Mouse (Mus musculus) kidney, postnatal 36 days (tissue): Measurements from ENCODE around the gene Abca1.
A peak's percentile ranks its signal among the peaks of the same experiment; 100 is the strongest.

ENCODE experiments used
- DNase-seq, 2 experiments: peaks; one replicate each; pipeline ENCODE4 v3.0.0; 2021 to 2022; ENCODE audit warnings: mixed read lengths in 2 of 2

The Abca1 gene

DNA sequence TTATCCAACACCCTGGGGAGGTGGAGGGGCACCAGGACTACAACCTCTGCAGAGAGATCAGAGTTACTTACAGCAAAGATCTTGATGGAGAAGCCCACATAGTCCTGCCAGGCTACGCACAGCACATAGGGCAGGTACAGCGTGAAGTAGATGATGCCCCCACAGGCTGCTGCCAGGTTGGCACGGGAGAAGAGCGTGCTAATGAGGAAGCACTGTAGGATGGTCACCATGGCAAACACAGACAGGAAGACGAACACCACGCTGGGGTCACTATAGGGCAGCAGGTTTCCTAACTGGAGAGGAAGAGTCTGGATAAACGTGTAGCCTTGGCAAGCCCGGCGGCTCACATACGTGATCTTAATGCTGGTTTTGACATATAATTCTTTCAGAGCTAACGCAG, 77.8 kb downstream of the Abca1 start:
- no peak for DNase-seq

DNA sequence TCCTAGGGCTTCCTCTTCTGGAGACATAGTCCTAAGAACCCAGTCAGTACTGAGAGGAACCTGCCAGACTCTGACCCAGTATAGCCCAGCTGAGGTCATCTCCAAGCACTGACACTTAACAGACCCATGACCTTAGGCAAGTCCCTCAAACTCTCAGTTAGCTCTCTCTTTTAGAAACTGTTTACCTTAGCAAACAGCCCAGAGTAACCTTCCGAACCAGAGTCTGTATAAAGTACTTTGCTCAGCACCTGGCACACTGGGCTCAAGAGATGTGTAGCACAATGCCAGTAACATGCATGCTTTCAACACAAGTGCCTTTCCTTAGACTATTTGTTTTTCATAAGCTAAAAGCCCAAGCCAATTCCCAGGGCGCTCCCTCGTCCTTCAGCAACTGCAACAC, 79.4 kb downstream of the Abca1 start:
- DNase-seq: no peak

DNA sequence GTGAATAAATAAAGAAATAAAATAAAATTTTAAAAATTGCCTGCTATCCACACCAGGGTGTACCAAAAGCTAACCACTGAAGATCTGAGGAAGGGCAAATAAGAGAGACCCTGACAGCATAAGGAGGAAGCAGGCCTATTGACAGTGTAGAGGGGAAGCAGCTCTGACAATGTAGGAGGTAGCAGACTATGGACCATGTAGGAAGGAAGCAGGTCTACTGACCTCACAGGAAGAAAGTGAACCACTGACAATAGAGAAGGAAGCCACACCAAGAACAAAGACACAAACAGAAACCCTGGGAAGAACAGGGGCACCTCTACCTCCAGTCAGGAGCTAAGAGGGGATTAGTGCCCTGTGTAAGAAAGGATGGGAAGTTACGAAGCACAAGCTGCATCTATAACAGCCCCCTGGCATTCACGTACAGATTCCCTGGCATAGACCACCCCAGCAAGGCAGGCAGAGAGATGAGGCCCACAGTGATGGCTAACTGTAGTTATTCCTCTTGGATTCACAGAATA, 80.8 kb downstream of the Abca1 start:
- peak in 1 of 2 experiments; percentile 16 for DNase-seq

DNA sequence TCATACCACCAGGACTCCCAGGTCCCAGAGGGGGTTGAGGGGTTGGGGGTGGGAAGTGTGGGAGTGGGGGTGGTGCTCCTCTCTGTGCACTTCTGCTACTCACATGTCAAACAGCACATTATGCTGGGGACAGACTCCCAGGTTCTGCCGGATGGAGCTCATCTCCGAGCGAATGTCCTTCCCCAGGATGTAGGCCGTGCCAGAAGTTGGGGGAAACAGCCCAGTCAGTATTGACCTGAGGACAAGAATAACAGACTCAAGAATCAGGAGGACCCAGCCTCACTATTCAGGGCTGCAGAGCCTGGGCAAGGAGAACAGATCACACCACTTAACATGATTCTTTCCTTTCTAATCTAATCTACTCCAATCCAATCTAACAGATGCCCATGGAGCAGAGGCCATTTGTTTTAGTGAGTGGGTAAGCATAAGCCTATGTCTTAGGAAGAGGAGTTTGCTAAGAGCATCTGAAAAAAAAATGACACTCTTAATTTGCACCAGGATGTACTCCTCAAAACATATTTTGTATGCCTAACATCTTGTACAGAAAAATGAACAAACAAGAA, 82.8 kb downstream of the Abca1 start:
- peak; percentile 25 for DNase-seq

DNA sequence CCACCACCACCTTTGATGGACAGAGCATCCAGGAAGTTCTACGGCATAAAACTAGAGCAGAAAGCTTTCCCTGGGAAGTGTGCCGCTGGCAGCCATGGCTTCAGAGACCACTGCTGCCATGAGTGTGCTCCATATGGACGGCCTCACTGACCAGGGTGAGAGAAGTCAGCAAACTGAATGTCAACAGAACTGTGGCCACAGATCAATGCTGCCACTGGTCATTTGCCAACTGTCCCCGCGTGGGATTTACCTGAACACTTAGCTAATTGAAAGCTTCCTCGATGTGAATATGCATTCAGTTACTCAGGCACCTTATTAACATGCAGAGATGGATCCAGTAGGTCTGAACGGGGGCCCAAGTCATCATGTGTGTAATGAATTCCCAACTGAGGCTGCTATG, 86.7 kb downstream of the Abca1 start:
- no peak for DNase-seq

DNA sequence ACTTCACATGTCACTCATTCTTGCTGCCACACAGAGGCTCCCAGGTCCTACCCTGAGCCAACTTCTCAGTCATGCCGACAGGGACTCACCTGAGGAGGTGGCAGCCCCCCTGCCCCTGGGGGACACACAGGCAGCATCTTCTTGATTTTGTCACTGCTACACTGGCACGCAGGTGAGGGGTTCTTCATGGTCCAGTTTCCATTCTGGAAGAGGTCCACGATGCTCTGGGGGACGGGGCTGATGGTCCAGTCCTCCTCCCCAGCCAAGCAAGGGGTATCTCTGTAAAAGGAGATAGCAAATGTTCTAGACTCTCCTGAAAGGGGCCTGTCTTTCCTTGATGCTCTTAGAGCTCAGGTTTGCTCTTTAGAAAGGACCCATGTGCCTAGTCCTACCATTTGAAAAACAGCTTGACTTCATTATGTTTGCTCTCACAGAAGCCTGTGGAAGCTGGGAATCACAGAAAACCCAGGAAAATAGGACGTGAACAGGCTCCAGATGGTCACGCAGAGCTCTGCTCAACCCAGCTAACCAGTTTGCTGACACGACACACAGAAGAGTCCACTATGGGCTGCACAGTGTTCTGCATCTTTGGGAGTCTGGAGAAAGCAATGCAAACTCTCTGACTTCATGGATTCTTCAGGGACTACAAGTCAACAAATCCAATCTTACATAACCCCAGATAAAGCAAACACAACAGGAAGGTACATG, 97.2 kb downstream of the Abca1 start:
- no peak for DNase-seq

DNA sequence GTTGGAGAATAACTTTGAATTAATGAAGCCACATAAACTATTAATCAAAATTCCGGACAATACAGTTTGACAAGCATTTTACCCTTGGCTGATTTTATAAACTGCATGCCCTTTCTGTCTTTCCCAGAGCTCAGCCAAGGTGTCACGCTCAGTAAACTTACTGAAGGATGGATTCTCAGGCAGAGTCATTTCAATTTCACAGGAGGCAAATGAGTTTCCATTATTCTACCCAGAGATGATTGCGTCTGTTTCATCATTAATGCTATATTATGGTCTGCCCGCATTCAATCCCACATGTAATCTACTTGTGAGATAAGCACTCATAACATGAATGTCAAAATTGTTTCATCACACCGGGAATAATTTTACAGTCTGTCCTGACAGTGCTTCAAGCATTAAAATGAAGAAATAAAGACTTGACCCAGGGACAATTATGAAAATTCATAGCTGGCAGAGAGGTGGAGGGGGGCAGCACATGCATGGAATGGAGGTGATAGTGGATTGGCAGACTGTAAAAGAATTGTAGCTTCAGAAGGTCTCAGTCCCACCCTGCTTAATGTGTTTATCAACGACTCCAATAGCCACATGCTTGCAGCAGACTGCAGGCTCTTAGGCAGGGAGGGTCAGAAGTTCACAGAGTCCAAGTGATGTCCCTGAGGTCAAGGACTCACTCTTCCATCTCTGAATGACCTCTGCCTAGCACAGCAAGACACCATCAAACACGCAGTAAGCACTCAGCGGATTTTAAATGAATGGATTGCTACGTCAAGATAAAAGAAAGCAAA, 113.3 kb downstream of the Abca1 start:
- no peak for DNase-seq

DNA sequence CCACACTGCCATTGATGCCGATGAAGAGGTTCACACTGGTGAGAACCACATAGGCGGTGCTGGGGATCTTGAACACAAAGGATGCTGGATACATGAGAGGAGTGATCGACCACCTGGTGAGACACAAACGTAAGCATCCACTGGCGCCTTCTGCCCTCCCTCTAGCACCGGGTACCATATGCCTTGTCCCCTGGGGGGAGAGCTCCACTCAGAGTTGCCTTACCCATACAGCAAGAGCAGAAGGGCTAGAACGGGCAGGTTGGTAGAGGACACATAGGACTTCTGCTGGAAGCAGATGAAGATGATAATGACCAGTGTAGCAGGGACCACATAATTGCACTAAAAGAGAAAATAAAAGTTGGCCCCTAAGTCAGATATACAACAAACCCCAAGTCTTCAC, 113.9 kb downstream of the Abca1 start:
- no peak for DNase-seq

DNA sequence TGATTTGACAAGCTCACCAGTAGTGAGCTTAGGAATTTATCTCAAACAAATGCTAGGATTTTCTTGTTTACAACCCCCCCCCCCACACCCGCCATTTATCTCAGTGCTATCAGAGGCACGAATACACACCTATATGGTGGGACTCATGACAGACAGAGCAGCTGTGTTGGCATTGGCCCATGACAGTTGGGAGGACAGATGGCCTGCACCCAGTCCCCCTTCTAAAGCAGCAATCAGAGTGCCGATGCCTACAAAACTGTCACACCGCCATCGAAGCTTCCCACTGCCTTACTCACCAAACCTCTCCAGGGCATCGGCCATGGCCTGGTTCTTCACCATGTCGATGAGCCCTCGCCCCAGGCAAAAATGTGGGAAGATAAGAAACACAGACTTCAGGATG, 115.9 kb downstream of the Abca1 start:
- no peak for DNase-seq

DNA sequence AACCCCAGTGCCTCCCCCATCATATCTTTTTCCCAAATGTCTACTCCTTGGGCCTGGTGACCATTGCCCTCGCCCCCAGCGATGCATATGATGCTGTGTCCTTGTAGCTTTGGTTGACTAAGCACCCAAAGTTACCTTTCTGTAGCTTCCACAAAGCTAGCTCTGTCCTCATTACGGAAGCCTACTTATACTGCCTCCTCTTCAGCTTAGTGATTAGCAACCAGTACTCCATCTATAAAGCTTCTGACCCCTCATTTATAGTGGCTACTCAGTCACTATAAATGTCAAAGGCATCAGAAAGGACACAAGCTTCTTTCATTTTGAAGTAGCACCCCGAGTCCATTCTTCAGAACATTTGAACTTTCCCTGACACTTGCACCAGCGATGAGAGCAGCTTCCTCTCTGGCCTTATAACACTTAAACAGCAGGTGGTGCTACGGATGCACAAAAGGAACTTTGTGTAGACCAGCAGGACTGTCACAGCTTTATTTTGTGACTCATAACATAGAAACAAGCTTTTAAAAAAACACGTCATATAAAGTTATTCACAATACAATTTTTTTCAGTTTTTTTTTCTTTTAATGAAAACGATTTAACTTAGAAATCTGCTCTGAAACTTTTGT, 129.3 kb downstream of the Abca1 start:
- DNase-seq: peak in 1 of 2 experiments; percentile 36

DNA sequence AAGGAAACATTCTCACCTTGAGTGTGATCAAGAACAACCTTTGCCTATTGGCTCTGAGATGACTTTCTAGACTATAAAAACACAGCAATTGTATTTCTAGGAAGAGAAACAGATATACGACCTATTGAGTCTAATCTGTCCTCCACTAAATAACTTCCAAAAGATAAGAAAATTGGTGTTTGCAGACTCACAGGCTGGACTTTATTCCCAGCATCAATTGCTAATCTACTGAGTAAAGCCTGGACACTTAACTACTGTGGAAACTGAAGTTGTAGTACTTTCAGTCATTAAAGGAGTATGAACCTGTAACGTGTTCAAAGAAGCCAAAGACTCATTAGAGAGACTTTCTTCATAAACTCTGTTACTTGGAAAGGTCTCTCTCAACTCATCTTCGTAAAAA, 131.9 kb downstream of the Abca1 start:
- DNase-seq: no peak

DNA sequence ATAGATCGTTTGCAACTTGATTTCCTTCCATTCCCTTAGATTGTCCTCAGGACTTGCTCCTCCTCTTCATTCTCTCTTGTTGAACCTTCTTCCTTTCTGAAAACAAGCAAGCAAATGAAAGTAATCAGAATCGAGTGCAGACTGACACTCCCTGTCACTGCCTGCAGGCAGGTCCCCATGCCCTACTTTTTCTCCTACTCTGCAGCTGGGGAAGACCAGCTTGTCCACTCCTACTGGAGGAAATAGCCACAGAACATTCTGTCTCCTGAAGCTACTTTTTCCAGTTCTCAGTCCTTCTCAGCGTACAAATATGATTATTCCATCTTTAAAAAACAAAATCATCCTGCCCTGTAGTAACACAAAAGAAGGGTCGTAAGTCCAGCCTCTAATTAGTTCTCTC, 135.3 kb downstream of the Abca1 start:
- no peak for DNase-seq

DNA sequence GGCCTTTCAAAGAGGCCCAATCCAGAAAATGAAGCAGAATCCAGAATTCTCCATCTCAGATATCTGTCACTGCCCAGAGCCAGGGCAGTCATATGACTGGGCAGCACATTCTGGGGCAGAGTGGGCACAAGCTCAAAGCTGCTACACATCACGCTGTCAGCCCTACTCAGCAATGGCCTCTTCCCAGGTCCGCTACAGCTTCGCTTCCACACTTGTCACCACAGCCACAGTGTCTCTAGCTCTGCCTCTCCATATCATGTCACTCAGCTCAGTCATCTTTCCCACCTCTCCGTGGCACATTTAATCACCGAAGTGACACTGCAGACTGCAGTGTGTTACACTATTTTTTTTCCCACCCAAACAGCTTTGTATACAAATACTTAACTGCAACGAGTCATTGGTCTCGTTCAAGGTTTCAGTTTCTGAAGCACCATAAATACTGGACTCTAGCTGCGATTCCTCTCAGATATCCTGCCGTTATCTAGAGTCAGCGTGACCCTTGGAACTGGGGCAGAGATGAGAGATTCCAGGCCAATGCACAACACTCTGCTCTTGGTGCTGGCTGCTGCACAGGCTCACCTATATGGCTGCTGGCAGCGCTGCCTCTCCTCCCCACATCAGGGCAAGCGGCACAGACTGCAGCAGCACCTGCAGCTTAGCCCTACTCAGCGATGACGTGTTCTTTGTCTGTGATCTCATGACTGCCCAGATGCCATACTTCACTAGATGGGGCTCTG, 136.3 kb downstream of the Abca1 start:
- DNase-seq: no peak

DNA sequence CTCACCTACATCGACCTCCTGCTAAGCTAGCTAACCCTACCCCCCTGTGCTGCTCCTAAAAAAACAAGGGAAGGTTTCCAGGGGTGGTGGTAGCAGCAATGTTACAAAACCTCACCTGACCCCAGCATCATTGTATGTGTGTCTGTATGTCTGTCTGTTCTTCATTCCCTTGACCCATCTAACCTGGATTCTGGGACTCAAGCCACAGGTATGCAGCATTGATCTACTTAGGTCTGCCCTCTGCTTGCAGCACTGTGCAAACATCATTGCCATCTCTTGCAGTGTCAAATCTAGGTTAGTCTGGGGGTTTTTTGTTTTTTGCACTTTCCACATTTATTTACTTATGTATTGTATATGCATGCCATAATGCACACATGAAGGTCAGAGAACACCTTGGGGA, 141.3 kb downstream of the Abca1 start:
- DNase-seq: no peak

DNA sequence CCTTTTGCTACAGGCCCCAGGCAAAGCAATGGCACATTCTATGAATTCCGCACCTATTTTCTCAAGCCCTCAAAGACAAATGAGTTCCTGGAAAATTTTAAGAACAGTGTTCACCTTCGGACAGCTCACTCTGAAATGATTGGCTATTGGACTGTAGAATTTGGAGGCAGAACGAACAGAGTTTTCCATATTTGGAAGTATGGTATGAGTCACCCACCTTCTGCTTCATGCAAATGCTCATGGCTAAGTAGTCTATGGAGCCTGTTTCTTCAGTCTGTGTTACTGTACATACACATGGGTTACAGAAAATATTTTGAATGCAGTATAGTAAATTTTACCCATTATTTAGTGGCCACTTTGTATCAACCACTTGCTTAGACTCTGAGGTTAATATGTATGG, 144.7 kb downstream of the Abca1 start:
- DNase-seq: no peak

DNA sequence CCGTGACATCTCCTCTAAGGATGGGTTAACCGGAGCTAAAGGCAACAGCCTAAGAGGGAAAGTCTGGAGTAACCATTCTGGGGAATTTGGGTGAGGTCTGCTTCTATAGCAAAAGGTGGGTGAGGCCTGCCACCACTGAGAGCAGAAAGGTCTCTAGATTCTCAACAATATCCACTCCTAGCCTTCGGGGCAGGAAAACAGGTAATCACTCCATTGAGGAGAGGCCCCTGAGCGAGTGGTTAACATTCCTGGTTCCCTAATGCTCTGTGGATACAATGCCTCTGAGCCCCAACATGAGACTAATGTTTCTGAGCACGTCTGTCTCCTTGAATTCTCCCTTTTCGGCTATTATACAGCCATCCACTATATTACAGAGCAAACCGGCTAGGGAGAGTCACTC, 145.3 kb downstream of the Abca1 start:
- no peak for DNase-seq

DNA sequence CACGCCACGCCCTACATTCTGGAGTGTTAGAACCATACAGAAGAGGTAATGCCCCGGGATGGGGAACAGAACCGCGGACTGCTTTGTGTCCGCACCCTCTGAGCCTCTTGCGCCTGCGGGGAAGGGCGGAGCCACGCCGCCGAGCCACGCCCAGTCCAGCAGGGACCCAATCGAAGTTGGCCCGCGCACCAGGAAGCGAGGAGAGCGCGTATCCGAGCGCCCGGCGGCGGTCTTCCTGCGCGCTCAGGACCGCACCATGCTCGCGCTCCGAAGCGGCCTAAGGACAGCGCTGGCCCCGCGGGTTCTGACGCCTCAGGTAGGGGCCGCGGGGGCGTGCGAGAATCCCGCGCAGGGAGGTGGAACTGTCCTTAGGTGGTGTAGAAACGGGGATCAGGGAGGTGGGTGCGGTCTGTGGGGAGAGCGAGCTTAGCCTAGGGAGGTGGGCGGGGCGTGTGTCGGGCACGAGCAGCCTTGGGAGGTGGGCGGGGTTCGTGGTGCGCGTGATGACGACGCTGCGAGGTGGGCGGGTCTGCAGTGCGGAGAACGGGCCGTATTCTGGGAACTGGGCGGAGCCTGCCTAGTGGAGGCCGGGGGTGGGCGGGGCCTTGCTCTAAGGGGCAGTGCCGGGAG, 147.8 kb downstream of the Abca1 start, which contains the start of gene Nipsnap3b:
Gene Nipsnap3b (plus strand): TSS at position 149 of the 630 bp plus-strand sequence.
- DNase-seq: peak; percentile 97 to 99

DNA sequence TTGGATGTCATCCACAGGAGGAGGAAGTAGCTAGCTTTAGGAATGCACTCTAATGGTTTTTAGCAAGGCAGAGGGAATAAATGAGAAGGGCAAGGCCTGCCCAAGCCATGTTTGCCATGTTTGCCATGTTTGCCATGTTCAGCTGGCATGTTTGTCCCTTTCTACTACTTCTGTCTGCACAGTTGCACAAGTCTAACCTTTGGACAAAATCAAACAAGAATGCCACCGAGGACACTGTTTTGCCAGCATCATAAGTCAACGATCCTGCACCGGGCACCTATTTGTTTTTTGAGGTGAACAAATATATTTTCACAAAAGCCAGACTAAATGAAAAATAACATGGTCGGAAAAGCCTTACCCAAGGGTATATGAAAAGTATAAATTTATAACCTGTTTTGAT, 149.8 kb downstream of the Abca1 start:
- DNase-seq: no peak

DNA sequence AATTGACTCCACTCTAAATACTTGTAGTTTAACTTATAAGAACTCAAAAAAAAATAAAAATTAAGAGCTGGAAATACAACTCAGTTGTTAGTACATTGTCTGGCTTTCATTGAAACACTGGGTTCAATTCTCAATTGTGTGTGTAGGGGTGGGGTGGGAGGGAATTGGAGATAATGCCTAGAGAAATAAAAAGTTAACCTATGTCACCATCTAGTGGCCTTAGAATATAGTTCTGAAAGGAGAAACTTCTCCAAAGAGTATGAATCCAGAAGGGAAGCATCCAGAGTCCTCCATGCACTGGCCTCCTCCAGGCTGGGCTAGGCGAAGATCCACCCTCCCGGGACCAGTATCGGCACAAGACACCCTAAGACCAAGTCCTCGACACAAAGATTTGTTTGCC, 150.5 kb downstream of the Abca1 start:
- DNase-seq: no peak

DNA sequence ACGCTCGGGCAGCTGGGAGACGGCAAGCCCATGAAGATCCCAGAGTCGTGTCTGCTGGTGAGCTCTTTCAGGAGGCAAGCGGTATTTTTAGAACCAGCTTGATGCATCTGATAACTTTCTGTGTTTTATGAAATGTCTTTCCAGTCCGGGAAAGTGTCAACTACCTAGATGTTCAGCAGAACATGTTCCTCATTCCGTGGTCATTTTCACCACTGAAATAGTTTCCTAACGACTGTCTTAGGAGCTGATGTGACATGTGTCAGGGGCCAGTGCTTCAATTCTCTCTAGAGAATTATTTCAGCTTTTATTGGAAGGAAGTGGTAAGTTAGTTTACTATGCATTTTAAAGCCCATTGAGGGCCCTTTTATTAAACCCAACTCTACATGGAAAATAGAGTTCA, 159.5 kb downstream of the Abca1 start:
- no peak for DNase-seq

DNA sequence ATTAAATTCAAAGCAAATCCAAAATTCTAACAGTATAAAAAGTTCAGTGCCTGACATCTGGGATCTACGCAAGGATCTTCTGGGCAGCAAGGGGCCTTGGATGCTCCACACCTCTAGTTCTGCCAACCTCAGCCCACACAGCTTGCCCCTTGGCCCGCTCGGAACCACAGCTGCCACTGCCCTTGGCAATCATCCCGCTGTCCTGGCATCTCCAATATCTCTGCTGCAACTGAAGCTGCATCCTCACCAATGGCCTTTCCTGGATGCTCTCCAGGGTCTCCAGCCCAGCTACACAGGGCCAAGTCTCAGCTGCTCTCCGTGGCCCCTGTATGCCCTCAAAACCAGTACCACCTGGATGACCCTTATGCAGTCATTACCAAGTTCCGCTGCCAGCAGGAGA, 160.2 kb downstream of the Abca1 start:
- DNase-seq: no peak

DNA sequence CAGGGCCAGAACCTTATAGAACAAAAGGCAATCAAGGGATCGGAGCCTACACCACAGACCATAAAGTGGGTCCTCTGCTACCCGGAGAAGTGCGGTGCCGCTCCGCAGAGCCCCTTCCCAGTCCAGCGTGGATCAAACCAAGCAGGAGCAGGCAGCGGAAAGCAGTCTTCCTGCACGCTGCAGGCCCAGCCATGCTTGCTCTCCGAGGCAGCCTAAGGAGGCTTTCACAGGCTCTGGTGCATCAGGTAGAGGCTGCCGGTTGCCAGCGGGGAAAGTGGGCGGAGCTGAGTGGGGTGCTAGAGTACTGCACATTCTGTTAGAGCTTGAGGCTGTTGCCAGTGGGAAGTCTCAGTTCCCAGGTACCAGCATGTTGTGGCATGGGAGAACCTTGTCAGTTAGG, 170.4 kb downstream of the Abca1 start, which contains the start of gene Nipsnap3a:
Gene Nipsnap3a (plus strand): TSS at position 25 of the 400 bp plus-strand sequence.
- peak in 1 of 2 experiments; percentile 25 for DNase-seq
